Mouse (Mus musculus) CH12.LX (cell line): Measurements from ENCODE around the gene Notch3. TPM values are rescaled to one million over a fixed set of nuclear protein-coding genes. Genes with fewer than 3 reads are reported as not detected.

Experiments used
- DNase-seq: peaks from one replicate; pipeline ENCODE4 v3.0.0-alpha.2; 2013; ENCODE audit errors: extremely low read depth
- H3K27ac ChIP-seq: 2 replicates; pipeline ENCODE4 v1.5.1; 2012; ENCODE audit warnings: low read depth, mild to moderate bottlenecking, control low read depth, moderate library complexity; ENCODE audit not compliant: insufficient read depth
- H3K27me3 ChIP-seq: replicated peaks from 2 replicates; pipeline ENCODE3; 2012; ENCODE audit warnings: inconsistent platforms
- H3K36me3 ChIP-seq, 2 experiments: replicated peaks in 1 of 2; 2 replicates each; pipeline versions ENCODE3 to v1.6.1; 2012; ENCODE audit warnings: inconsistent platforms in 1 of 2, low read length in 1 of 2, mild to moderate bottlenecking in 1 of 2, mixed read lengths in 1 of 2, moderate library complexity in 1 of 2; ENCODE audit not compliant: control insufficient read depth in 1 of 2, insufficient read depth in 1 of 2
- H3K4me1 ChIP-seq, 2 experiments: 2 replicates each; pipeline ENCODE4 v1.6.1; 2012; ENCODE audit warnings: inconsistent platforms in 1 of 2, moderate library complexity in 1 of 2; ENCODE audit not compliant: insufficient read depth in 2 of 2, control insufficient read depth in 1 of 2
- H3K4me2 ChIP-seq: 2 replicates; pipeline ENCODE4 v1.6.1; 2012; ENCODE audit warnings: low read depth, mild to moderate bottlenecking, control low read depth; ENCODE audit not compliant: poor library complexity, insufficient read depth, severe bottlenecking
- H3K4me3 ChIP-seq, 3 experiments: fragments of 150-350 bp in 1 of 3; sonication (generic) in 1 of 3; replicated peaks in 1 of 3; 2 replicates each; pipeline versions ENCODE3 to v1.5.1; 2011 to 2012; ENCODE audit warnings: low read depth in 2 of 3, low read length in 2 of 3, mild to moderate bottlenecking in 2 of 3, moderate library complexity in 2 of 3, control low read depth in 1 of 3, improper control_type of control experiment in 1 of 3, inconsistent platforms in 1 of 3, mixed read lengths in 1 of 3; ENCODE audit not compliant: poor library complexity in 1 of 3
- H3K79me2 ChIP-seq: replicated peaks from 2 replicates; pipeline ENCODE4 v1.6.1; 2012; ENCODE audit warnings: mild to moderate bottlenecking, moderate library complexity; ENCODE audit not compliant: control insufficient read depth, poor library complexity, insufficient read depth, severe bottlenecking; ENCODE audit errors: extremely low read depth
- H3K9ac ChIP-seq: 2 replicates; pipeline ENCODE4 v1.6.1; 2012; ENCODE audit warnings: low read depth, mild to moderate bottlenecking, control low read depth, moderate library complexity; ENCODE audit not compliant: insufficient read depth
- H3K9me3 ChIP-seq: replicated peaks from 2 replicates; pipeline ENCODE3; 2012; ENCODE audit warnings: low read length, inconsistent platforms, mixed read lengths
- BHLHE40 ChIP-seq: IDR thresholded peaks from 2 replicates; pipeline ENCODE4 v1.6.1; 2011; ENCODE audit warnings: mild to moderate bottlenecking, low read depth, low read length, improper control_type of control experiment
- CHD2 ChIP-seq: IDR thresholded peaks from 2 replicates; pipeline ENCODE4 v1.6.1; 2011; ENCODE audit warnings: low read length, improper control_type of control experiment
- CTCF ChIP-seq, 2 experiments: IDR thresholded peaks in 1 of 2; conservative IDR thresholded peaks in 1 of 2; 2 replicates each; pipeline ENCODE4 v1.5.1; 2011 to 2012; ENCODE audit warnings: low read depth in 2 of 2, low read length in 2 of 2, improper control_type of control experiment in 1 of 2, inconsistent platforms in 1 of 2, mild to moderate bottlenecking in 1 of 2, moderate library complexity in 1 of 2
- ELF1 ChIP-seq: IDR thresholded peaks from 2 replicates; pipeline ENCODE4 v1.6.1; 2014; ENCODE audit warnings: low read depth, mild to moderate bottlenecking, inconsistent platforms, low read length, improper control_type of control experiment
- GABPA ChIP-seq: IDR thresholded peaks from 2 replicates; pipeline ENCODE4 v1.6.1; 2012; ENCODE audit warnings: low read depth, low read length, improper control_type of control experiment, inconsistent platforms; ENCODE audit not compliant: insufficient replicate concordance
- HCFC1 ChIP-seq: IDR thresholded peaks from 2 replicates; pipeline ENCODE4 v1.6.1; 2012; ENCODE audit warnings: low read depth, mild to moderate bottlenecking, inconsistent platforms, low read length, improper control_type of control experiment
- JUND ChIP-seq: conservative IDR thresholded peaks from 2 replicates; pipeline ENCODE4 v1.6.1; 2011; ENCODE audit warnings: low read depth, low read length, improper control_type of control experiment
- MAFK ChIP-seq: IDR thresholded peaks from 2 replicates; pipeline ENCODE4 v1.6.1; 2011; ENCODE audit warnings: low read length, improper control_type of control experiment; ENCODE audit not compliant: insufficient replicate concordance
- MAX ChIP-seq: IDR thresholded peaks from 2 replicates; pipeline ENCODE4 v1.6.1; 2011; ENCODE audit warnings: low read length, improper control_type of control experiment
- MAZ ChIP-seq: IDR thresholded peaks from 2 replicates; pipeline ENCODE4 v1.6.1; 2012; ENCODE audit warnings: low read depth, mild to moderate bottlenecking, inconsistent platforms, low read length, improper control_type of control experiment, moderate library complexity
- MEF2A ChIP-seq: IDR thresholded peaks from 2 replicates; pipeline ENCODE4 v1.6.1; 2014; ENCODE audit warnings: low read depth, mild to moderate bottlenecking, inconsistent platforms, low read length, improper control_type of control experiment, borderline replicate concordance
- MXI1 ChIP-seq: IDR thresholded peaks from 2 replicates; pipeline ENCODE4 v1.6.1; 2011; ENCODE audit warnings: mild to moderate bottlenecking, low read depth, low read length, improper control_type of control experiment
- NELFE ChIP-seq: IDR thresholded peaks from 2 replicates; pipeline ENCODE4 v1.6.1; 2011; ENCODE audit warnings: low read depth, low read length, improper control_type of control experiment
- POLR2A ChIP-seq: IDR thresholded peaks from 2 replicates; pipeline ENCODE4 v1.6.1; 2011; ENCODE audit warnings: low read depth, mild to moderate bottlenecking, improper control_type of control experiment, low read length
- RAD21 ChIP-seq: IDR thresholded peaks from 2 replicates; pipeline ENCODE4 v1.6.1; 2011; ENCODE audit warnings: low read depth, mild to moderate bottlenecking, low read length, improper control_type of control experiment, moderate library complexity
- RCOR1 ChIP-seq: conservative IDR thresholded peaks from 2 replicates; pipeline ENCODE4 v1.6.1; 2012; ENCODE audit warnings: low read depth, mild to moderate bottlenecking, inconsistent platforms, low read length, improper control_type of control experiment
- SMC3 ChIP-seq: IDR thresholded peaks from 2 replicates; pipeline ENCODE4 v1.6.1; 2011; ENCODE audit warnings: low read depth, low read length, improper control_type of control experiment
- TBP ChIP-seq: conservative IDR thresholded peaks from 2 replicates; pipeline ENCODE4 v1.6.1; 2011; ENCODE audit warnings: low read depth, low read length, improper control_type of control experiment
- UBTF ChIP-seq: IDR thresholded peaks from 2 replicates; pipeline ENCODE4 v1.6.1; 2012; ENCODE audit warnings: low read depth, mild to moderate bottlenecking, inconsistent platforms, low read length, improper control_type of control experiment, moderate library complexity
- USF1 ChIP-seq: IDR thresholded peaks from 2 replicates; pipeline ENCODE4 v1.6.1; 2014; ENCODE audit warnings: low read depth, mild to moderate bottlenecking, inconsistent platforms, low read length, improper control_type of control experiment
- ZC3H11A ChIP-seq: IDR thresholded peaks from 2 replicates; pipeline ENCODE4 v1.6.1; 2012; ENCODE audit warnings: low read depth, mild to moderate bottlenecking, inconsistent platforms, low read length, improper control_type of control experiment
- ZMIZ1 ChIP-seq: IDR thresholded peaks from 2 replicates; pipeline ENCODE4 v1.6.1; 2012; ENCODE audit warnings: low read depth, mild to moderate bottlenecking, inconsistent platforms, low read length, improper control_type of control experiment
- dilution Hi-C: fragments of 300-500 bp; cut with MboI; formaldehyde crosslinking; loops from 2 replicates; pipeline ENCODE4 v1.14.3; 2020; ENCODE audit warnings: low sequenced_read_pairs; ENCODE audit not compliant: extremely low pct_unique_long_range_greater_than_20kb, extremely low pct_ligation_motif_present
- in situ Hi-C: fragments of 300-500 bp; cut with MboI; formaldehyde crosslinking; loops from 3 replicates; pipeline ENCODE4 v1.14.3; 2019; ENCODE audit warnings: low sequenced_read_pairs, low pct_ligation_motif_present, low pct_unique_long_range_greater_than_20kb, mixed read lengths
- polyA plus RNA-seq: library from polyadenylated mRNA; unstranded; fragments of >175 nt; gene quantifications from 2 replicates; pipeline ENCODE4 v1.2.1, GENCODE M21; 2012; ENCODE audit warnings: low read depth; ENCODE audit not compliant: insufficient read length
- total RNA-seq, 2 experiments: library from RNA; depleted of rRNA; stranded (reverse); fragments of 300-350 nt in 1 of 2; fragments of >200 nt in 1 of 2; gene quantifications; 2 replicates each; pipeline ENCODE4 v1.2.3; 2012 to 2014

Notch3 gene
- total and polyA plus RNA-seq, 3 experiments, result 0.17 TPM; not detected in 2

DNA sequence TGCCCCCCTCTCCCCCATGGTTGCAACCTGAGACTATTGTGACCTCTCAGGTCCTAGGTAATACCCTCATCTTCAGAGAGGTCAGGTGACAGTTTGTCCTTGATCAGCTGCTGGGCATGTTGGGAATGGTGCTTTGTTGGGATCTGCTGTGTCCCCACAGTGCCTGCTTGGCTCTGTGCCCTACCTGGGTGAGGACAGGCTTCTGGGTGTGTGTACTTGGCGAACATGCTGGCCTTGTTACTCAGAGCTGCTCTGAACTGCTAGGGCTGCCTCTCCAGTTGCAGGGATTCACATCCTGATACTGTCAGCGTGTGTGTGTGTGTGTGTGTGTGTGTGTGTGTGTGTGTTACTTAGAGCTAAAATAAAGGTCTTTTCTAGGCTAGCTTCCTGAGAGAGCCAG, 56.2 kb downstream of the Notch3 start:
- Histone ChIP-seq H3K36me3 (no peaks in the 10 kb centered on the region), H3K27ac (no peak overlapping the region), H3K27me3 (peaks cover 16% of the 10 kb centered on the region), H3K9ac (no peak overlapping the region), H3K4me3 (no peak overlapping the region), H3K79me2 (no peaks in the 10 kb centered on the region), H3K4me1 (peaks cover 11 to 17% of the 10 kb centered on the region in 2 experiments; a peak in 3 of 4 replicates), H3K9me3 (no peaks in the 10 kb centered on the region), H3K4me2 (no peak overlapping the region)
- TF ChIP-seq ZC3H11A (no peak), MXI1 (no peak), TBP (no peak), NELFE (no peak), POLR2A (no peak), MAFK (no peak), RAD21 (no peak)
- DNase-seq, result no peak
- dilution Hi-C loops (no loop called here), in situ Hi-C loops (no loop called here)

DNA sequence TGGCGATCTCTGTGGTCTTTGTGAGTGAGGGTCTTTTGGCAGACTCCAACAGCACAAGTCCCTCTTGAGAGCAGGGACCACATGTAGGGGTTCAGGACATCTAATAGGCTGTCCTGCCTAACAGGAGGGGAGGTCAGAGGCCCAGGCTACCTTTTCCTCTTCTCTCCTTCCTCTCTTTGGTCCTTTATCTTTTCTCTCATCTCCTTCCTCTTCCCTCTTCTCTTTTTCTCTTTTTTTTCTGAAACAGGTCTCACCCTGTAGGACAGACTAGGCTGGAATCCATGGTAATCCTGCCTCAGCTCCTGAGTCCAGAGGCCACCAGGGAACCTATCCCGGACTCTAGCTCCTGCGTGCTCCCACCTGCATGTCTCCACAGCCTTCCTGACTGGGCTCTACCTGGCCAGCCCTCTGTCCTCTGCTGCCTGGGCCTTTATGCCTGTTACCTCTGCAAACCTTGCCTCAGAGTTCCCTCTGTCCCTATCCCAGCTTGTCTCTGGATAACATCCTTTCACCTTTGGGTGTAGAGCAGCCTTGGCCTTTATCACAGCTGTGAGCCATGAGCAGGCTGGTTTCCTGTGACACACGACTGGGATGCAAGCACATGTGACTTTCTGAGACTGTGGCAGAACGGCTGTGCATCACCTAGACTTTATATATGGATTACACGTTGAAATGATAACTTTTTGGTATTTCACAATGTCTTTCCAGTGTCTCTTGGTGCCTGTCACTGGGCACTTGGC, 57.3 kb downstream of the Notch3 start:
- DNase-seq, result no peak
- no peaks in the 10 kb centered on the region for H3K36me3 ChIP-seq
- no peak overlapping the region for H3K4me3 ChIP-seq
- H3K9ac ChIP-seq, result no peak overlapping the region
- no peak overlapping the region for H3K4me2 ChIP-seq
- no peak overlapping the region for H3K27ac ChIP-seq
- H3K9me3 ChIP-seq, result no peaks in the 10 kb centered on the region
- dilution Hi-C loops, result no loop called here
- no peaks in the 10 kb centered on the region for H3K79me2 ChIP-seq
- TF ChIP-seq RCOR1, result no peak
- no peak for TF ChIP-seq JUND
- TF ChIP-seq UBTF, result no peak
- TF ChIP-seq ELF1, result no peak
- no peak for TF ChIP-seq MAX
- TF ChIP-seq USF1, result no peak
- no peak for TF ChIP-seq CHD2
- TF ChIP-seq NELFE, result no peak
- TF ChIP-seq MAZ, result no peak
- no peak for TF ChIP-seq MEF2A
- no peak for TF ChIP-seq GABPA
- TF ChIP-seq TBP, result no peak
- no peak for TF ChIP-seq ZMIZ1
- no peak for TF ChIP-seq MXI1
- no peak for TF ChIP-seq BHLHE40
- no peak for TF ChIP-seq SMC3
- no peak for TF ChIP-seq HCFC1
- no peak for TF ChIP-seq CTCF (conservative IDR thresholded peaks at IDR 0.05 in 1 of 2, IDR thresholded peaks at IDR 0.05 in 1 of 2; ENCODE audit: low read depth in 2 of 2, low read length in 2 of 2)
- in situ Hi-C loops, result no loop called here
- peaks cover 24% of the 10 kb centered on the region for H3K27me3 ChIP-seq
- H3K4me1 ChIP-seq, result peaks cover 11 to 17% of the 10 kb centered on the region in 2 experiments; a peak in 3 of 4 replicates
